Mouse (Mus musculus): ENCODE data around the gene Nuak2. TPM values are rescaled to one million over a fixed set of nuclear protein-coding genes. Genes with fewer than 3 reads are reported as not detected.
"Not testable (repeated sequence)": the region's sequence is repeated elsewhere in the genome, so short reads cannot be mapped to it uniquely, and the experiment has no call there.

The Nuak2 gene
- total RNA-seq, 2 experiments from 2014 or later = 3.3 to 7.4 TPM

- no peak for DNase-seq (ENCODE audit: low spot score in 2 of 2)
Measured at GRCm38 (mm10) chr1:132348401-132348800, 32.5 kb downstream of the Nuak2 start.

- DNase-seq (ENCODE audit: low spot score in 2 of 2) = not testable (repeated sequence)
Measured at GRCm38 (mm10) chr1:132349049-132349448, 33.1 kb downstream of the Nuak2 start.

GRCm38 (mm10) chr1:132349601-132350000 is 33.7 kb downstream of the Nuak2 start:
- DNase-seq (ENCODE audit: low spot score in 2 of 2) = not testable (repeated sequence)

GRCm38 (mm10) chr1:132351058-132351457 is 35.1 kb downstream of the Nuak2 start:
- DNase-seq (ENCODE audit: low spot score in 2 of 2) = no peak

GRCm38 (mm10) chr1:132353389-132353788 is 37.5 kb downstream of the Nuak2 start:
- no peak for DNase-seq (ENCODE audit: low spot score in 2 of 2)

GRCm38 (mm10) chr1:132354234-132354633 is 38.3 kb downstream of the Nuak2 start:
- no peak for DNase-seq (ENCODE audit: low spot score in 2 of 2)

- no peak for DNase-seq (ENCODE audit: low spot score in 2 of 2)
Measured at GRCm38 (mm10) chr1:132355162-132355601, 39.3 kb downstream of the Nuak2 start.

GRCm38 (mm10) chr1:132355841-132356242 is 39.9 kb downstream of the Nuak2 start:
- DNase-seq (ENCODE audit: low spot score in 2 of 2) = peak; percentile 48 to 72

- no peak for DNase-seq (ENCODE audit: low spot score in 2 of 2)
Measured at GRCm38 (mm10) chr1:132356841-132357240, 40.9 kb downstream of the Nuak2 start.

GRCm38 (mm10) chr1:132361959-132362358 is 46.0 kb downstream of the Nuak2 start:
- DNase-seq (ENCODE audit: low spot score in 2 of 2) = no peak

- no peak for DNase-seq (ENCODE audit: low spot score in 2 of 2)
Measured at GRCm38 (mm10) chr1:132364388-132364787, 48.5 kb downstream of the Nuak2 start.

GRCm38 (mm10) chr1:132364896-132365557 is 49.1 kb downstream of the Nuak2 start:
- DNase-seq (ENCODE audit: low spot score in 2 of 2) = no peak

GRCm38 (mm10) chr1:132365645-132366044 is 49.7 kb downstream of the Nuak2 start:
- no peak for DNase-seq (ENCODE audit: low spot score in 2 of 2)

GRCm38 (mm10) chr1:132366235-132366634 is 50.3 kb downstream of the Nuak2 start:
- DNase-seq (ENCODE audit: low spot score in 2 of 2) = no peak

GRCm38 (mm10) chr1:132366937-132367336 is 51.0 kb downstream of the Nuak2 start:
- no peak for DNase-seq (ENCODE audit: low spot score in 2 of 2)

- DNase-seq (ENCODE audit: low spot score in 2 of 2) = peak; percentile 46 to 71
Measured at GRCm38 (mm10) chr1:132367692-132368506, 52.0 kb downstream of the Nuak2 start.

- DNase-seq (ENCODE audit: low spot score in 2 of 2) = no peak
Measured at GRCm38 (mm10) chr1:132370681-132371173, 54.8 kb downstream of the Nuak2 start.

GRCm38 (mm10) chr1:132371298-132372081 is 55.6 kb downstream of the Nuak2 start:
- no peak for DNase-seq (ENCODE audit: low spot score in 2 of 2)

- DNase-seq (ENCODE audit: low spot score in 2 of 2) = no peak
Measured at GRCm38 (mm10) chr1:132372354-132372753, 56.4 kb downstream of the Nuak2 start.

- no peak for DNase-seq (ENCODE audit: low spot score in 2 of 2)
Measured at GRCm38 (mm10) chr1:132372896-132373534, 57.1 kb downstream of the Nuak2 start.

Measured in adrenal gland, postnatal 4 days (tissue).